Comparison of ENCODE assay signal across 22 mouse cellular contexts in the genomic region with DNA sequence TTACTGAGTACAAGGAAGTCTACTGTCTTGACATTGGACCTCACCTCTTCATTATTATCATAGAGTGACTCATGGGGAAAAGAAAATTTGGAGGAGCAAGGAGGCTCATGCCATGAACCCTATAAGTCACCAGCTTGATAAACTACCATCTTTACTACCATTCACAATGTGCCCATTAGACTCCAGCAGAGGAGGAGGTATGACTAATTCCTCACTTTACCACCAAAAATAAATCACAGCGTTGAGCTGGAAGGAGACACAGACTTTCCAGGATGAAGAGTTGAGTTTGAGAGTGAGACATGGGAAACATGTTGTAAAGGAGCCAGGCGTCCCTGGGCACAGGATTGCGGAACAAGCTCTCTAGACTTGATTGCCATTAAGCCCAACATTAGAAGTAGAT.
"Had no signal": no experiment of that assay in that cellular context is flagged by ENCODE, and none has a peak within 500 bp of the region (broad histone marks: within the 10 kb centered on the region; RNA-seq: fewer than 3 reads in every experiment).

No protein-coding gene starts in this region.

- H3K27ac ChIP-seq: heart, embryonic 13.5 days; heart, embryonic 15.5 days; hindbrain, embryonic 13.5 days; hindbrain, embryonic 15.5 days; hindbrain, postnatal 0 days; kidney, embryonic 15.5 days; kidney, postnatal 0 days; limb, embryonic 13.5 days; limb, embryonic 15.5 days; liver, embryonic 12.5 days; liver, embryonic 14.5 days had no signal

- H3K9me3 ChIP-seq: heart, embryonic 13.5 days; heart, embryonic 15.5 days; hindbrain, embryonic 13.5 days; hindbrain, embryonic 15.5 days; kidney, embryonic 15.5 days; limb, embryonic 13.5 days; limb, embryonic 15.5 days; liver, embryonic 12.5 days had no signal

- H3K4me2 ChIP-seq: heart, embryonic 11.5 days; heart, embryonic 13.5 days; heart, embryonic 15.5 days; hindbrain, embryonic 13.5 days; hindbrain, embryonic 15.5 days; kidney, embryonic 15.5 days; limb, embryonic 13.5 days; limb, embryonic 15.5 days; liver, embryonic 12.5 days had no signal

- H3K27me3 ChIP-seq: heart, embryonic 13.5 days; heart, embryonic 15.5 days; hindbrain, embryonic 13.5 days; hindbrain, embryonic 15.5 days; kidney, embryonic 15.5 days; limb, embryonic 13.5 days; limb, embryonic 15.5 days; liver, embryonic 12.5 days had no signal

- H3K9ac ChIP-seq: heart, embryonic 13.5 days; heart, embryonic 15.5 days; hindbrain, embryonic 13.5 days; hindbrain, embryonic 15.5 days; kidney, embryonic 15.5 days; limb, embryonic 13.5 days; limb, embryonic 15.5 days; liver, embryonic 12.5 days; liver, embryonic 14.5 days had no signal

- H3K4me1 ChIP-seq: liver, embryonic 12.5 days had no signal

- DNase-seq: gastrocnemius, postnatal 14 days; heart, adult 18-20 months; heart, postnatal 14 days; heart, postnatal 36 days; kidney, adult 11 months; kidney, postnatal 14 days; layer of hippocampus, adult 9-11 months; layer of hippocampus, postnatal 36 days; left cerebral cortex, postnatal 4 days had no signal

- ATAC-seq: hindbrain, postnatal 0 days; intestine, embryonic 16.5 days; liver, embryonic 12.5 days had no signal

- H3K36me3 ChIP-seq: heart, embryonic 13.5 days; heart, embryonic 15.5 days; hindbrain, embryonic 13.5 days; hindbrain, embryonic 15.5 days; kidney, embryonic 15.5 days; limb, embryonic 13.5 days; limb, embryonic 15.5 days; liver, embryonic 12.5 days had no signal

- H3K4me3 ChIP-seq: heart, embryonic 13.5 days; heart, embryonic 15.5 days; hindbrain, embryonic 13.5 days; hindbrain, embryonic 15.5 days; kidney, embryonic 15.5 days; limb, embryonic 13.5 days; limb, embryonic 15.5 days; liver, embryonic 12.5 days had no signal
